Mouse (Mus musculus) T-helper 2 cell (primary cell): ENCODE data around the gene Cdk1.

Experiments
- in situ Hi-C: fragments of 300-600 bp; cut with MboI, MseI; formaldehyde crosslinking; loops from one replicate; pipeline ENCODE4 v1.15.1; 2025; ENCODE audit warnings: high pct_unique_total_duplicates

The Cdk1 gene

GRCm38 (mm10) chr10:69313944-69314343 lies 38.8 kb downstream of the Cdk1 start:
- in situ Hi-C loops: loop anchor here (10.0 kb wide), 1 partner anchor 409 kb away; no protein-coding TSS in a partner anchor

GRCm38 (mm10) chr10:69311867-69312266 lies 40.9 kb downstream of the Cdk1 start:
- in situ Hi-C loops: loop anchor here (10.0 kb wide), 1 partner anchor 407 kb away; no protein-coding TSS in a partner anchor

GRCm38 (mm10) chr10:69309109-69309508 lies 43.6 kb downstream of the Cdk1 start:
- in situ Hi-C loops: no loop called here

- in situ Hi-C loops: no loop called here
These were observed 45.7 kb downstream of the Cdk1 start for GRCm38 (mm10) chr10:69307067-69307466.

GRCm38 (mm10) chr10:69306205-69306604 lies 46.5 kb downstream of the Cdk1 start:
- in situ Hi-C loops: no loop called here

- in situ Hi-C loops: no loop called here
These were observed 47.1 kb downstream of the Cdk1 start for GRCm38 (mm10) chr10:69305600-69305999.

- in situ Hi-C loops: no loop called here
These were observed 47.9 kb downstream of the Cdk1 start for GRCm38 (mm10) chr10:69304819-69305218.

GRCm38 (mm10) chr10:69302667-69303066 lies 50.1 kb downstream of the Cdk1 start:
- in situ Hi-C loops: no loop called here

GRCm38 (mm10) chr10:69299985-69300384 lies 52.8 kb downstream of the Cdk1 start:
- in situ Hi-C loops: no loop called here

GRCm38 (mm10) chr10:69295919-69296318 lies 56.8 kb downstream of the Cdk1 start:
- in situ Hi-C loops: no loop called here

- in situ Hi-C loops: no loop called here
These were observed 62.0 kb downstream of the Cdk1 start for GRCm38 (mm10) chr10:69290736-69291135.

GRCm38 (mm10) chr10:69288720-69289119 lies 64.0 kb downstream of the Cdk1 start:
- in situ Hi-C loops: no loop called here

- in situ Hi-C loops: no loop called here
These were observed 64.7 kb downstream of the Cdk1 start for GRCm38 (mm10) chr10:69288086-69288485.

- in situ Hi-C loops: no loop called here
These were observed 65.8 kb downstream of the Cdk1 start for GRCm38 (mm10) chr10:69286939-69287338.
